Mouse (Mus musculus) kidney, embryonic 15.5 days (tissue): ENCODE measurements at regions not wholly inside any gene's neighbourhood (a gene's known extent, or its start where the extent isn't known, plus 50 kb on each side); places are given as distances from the start of the nearest gene placed in this dataset.

Experiments used
- ATAC-seq: fragments of 200-750 bp; cut with Nextera tagmentation; replicated peaks from 2 replicates; pipeline ENCODE4 v1.8.0; 2017; ENCODE audit warnings: moderate TSS enrichment; ENCODE audit not compliant: low FRiP score
- H3K27ac ChIP-seq: fragments of 300-500 bp; sonication (generic); 2 replicates; pipeline ENCODE4 v1.5.1; 2015; ENCODE audit warnings: mild to moderate bottlenecking, inconsistent platforms
- H3K27me3 ChIP-seq: fragments of 300-500 bp; sonication (generic); 2 replicates; pipeline ENCODE4 v1.6.1; 2015; ENCODE audit warnings: inconsistent platforms
- H3K36me3 ChIP-seq: fragments of 300-500 bp; sonication (generic); 2 replicates; pipeline ENCODE4 v1.6.1; 2015; ENCODE audit warnings: inconsistent platforms
- H3K4me1 ChIP-seq: fragments of 300-500 bp; sonication (generic); 2 replicates; pipeline ENCODE4 v1.6.1; 2015; ENCODE audit warnings: inconsistent platforms
- H3K4me2 ChIP-seq: fragments of 300-500 bp; sonication (generic); 2 replicates; pipeline ENCODE4 v1.6.1; 2015; ENCODE audit warnings: moderate library complexity, mild to moderate bottlenecking, inconsistent platforms
- H3K4me3 ChIP-seq: fragments of 300-500 bp; sonication (generic); replicated peaks from 2 replicates; pipeline ENCODE4 v1.5.1; 2015; ENCODE audit warnings: mild to moderate bottlenecking, inconsistent platforms
- H3K9ac ChIP-seq: fragments of 300-500 bp; sonication (generic); 2 replicates; pipeline ENCODE4 v1.6.1; 2015; ENCODE audit warnings: mild to moderate bottlenecking, inconsistent platforms
- H3K9me3 ChIP-seq: fragments of 300-500 bp; sonication (generic); replicated peaks from 2 replicates; pipeline ENCODE4 v1.6.1; 2016; ENCODE audit warnings: inconsistent platforms
- WGBS: fragments of 180-500 bp; shearing (Covaris S2); methylation state at CpG from one replicate; pipeline ENCODE4 v1.1.7; 2015; ENCODE audit warnings: mixed read lengths; 5-methylcytosine and 5-hydroxymethylcytosine counted together

DNA sequence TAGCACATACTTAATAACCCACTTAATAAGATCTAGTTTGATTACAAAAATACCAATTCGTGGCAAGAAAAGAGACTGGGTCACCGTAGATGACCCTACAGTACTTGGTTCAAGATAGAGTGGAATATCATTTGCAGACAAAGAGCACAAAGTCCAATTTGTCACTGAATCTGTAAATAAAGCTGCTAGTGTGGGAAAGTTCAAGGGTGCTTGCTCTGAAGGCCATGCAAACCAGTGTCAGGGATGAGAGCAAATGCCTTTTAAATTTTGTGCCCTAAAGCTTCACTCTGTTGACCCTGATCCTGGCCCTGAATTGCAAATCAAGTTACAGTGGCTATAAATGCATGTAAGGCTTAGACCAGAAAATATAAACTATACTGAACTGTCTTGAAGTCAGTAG lies 113.1 kb downstream of the Cd55b start:
- Histone ChIP-seq H3K27me3 (no peaks in the 10 kb centered on the region), H3K27ac (no peak overlapping the region), H3K36me3 (no peaks in the 10 kb centered on the region), H3K4me1 (no peaks in the 10 kb centered on the region), H3K4me2 (no peak overlapping the region), H3K9ac (no peak overlapping the region), H3K4me3 (no peak overlapping the region), H3K9me3 (no peaks in the 10 kb centered on the region)
- WGBS: 56% methylated on average over 2 of the region's 2 CpGs
- no peak for ATAC-seq

DNA sequence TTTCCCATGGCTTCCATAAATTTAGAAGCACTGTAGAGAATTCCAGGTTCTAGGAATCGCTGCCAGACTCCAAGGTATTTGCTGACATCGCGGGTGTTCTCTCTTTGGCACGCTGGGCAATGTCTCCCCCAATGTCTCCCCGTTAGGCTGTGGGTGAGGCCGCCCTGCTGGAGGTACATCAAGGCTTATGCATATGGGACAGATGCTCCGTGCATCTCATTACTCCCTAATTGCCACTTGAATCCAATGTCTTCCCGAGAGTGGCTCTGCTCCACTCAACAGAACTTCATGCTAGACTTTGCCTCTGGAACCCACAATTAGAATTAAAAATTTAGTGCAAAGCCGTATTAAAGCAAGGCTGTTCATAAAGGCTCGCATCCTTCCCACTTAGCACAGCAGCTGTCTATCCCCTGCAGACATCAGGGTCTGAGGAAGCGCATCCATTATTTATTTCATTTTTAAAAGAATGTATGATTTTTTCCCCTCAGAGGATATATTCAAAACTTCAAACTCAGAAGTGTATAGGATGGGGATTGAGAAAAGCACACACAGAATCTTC lies 120.9 kb downstream of the Cd55b start:
- no peak overlapping the region for H3K9ac ChIP-seq
- no peaks in the 10 kb centered on the region for H3K36me3 ChIP-seq
- H3K4me2 ChIP-seq: no peak overlapping the region
- peaks cover 10% of the 10 kb centered on the region for H3K4me1 ChIP-seq
- no peak overlapping the region for H3K27ac ChIP-seq
- no peaks in the 10 kb centered on the region for H3K9me3 ChIP-seq
- WGBS: 63% methylated on average over 11 of the region's 11 CpGs
- ATAC-seq: no peak
- H3K27me3 ChIP-seq: no peaks in the 10 kb centered on the region
- H3K4me3 ChIP-seq: no peak overlapping the region

DNA sequence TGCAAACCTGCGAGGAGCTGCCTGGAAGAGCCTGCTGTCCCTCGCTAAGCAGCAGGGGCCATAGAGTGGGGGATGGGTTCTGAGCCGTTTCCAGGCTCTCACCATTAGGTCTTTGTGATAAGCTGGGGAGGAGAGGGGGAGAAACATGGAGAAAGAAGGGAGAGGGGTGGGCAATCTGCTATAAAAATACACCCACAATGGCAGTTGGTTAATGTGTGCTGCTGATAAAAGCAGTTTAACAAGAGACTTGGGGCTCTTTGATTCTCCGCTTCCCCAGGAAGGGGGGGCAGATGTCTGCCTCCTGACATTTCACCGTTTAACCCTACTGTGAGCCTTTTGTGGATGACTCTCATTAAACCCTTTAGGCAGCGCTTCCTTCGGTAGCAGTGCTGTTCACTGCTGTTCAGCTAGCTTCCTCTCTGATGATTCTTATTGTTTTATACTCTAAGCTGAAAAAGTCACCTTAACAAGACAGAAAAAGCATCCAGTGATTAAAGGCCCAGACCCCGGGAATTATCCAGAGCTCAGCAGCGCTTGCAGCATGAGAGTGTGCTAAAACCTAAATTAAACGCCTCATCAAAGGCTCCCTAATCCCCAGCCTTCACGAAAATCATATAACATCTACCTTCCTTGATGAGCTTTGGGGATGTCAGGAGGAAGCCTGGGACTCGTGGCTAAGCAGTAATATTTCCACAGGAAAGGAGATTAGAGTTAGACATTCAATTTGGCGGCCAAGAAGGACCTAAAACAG lies 122.6 kb downstream of the Cd55b start:
- peak; percentile 92 for ATAC-seq
- 0 out of 2 replicates have a peak overlapping the region, but pooled peaks have one; percentile 15 for H3K9ac ChIP-seq
- H3K4me1 ChIP-seq: peaks cover 10% of the 10 kb centered on the region
- H3K27ac ChIP-seq: peak overlapping the region; percentile 54
- no peaks in the 10 kb centered on the region for H3K27me3 ChIP-seq
- WGBS: 13% methylated on average over 13 of the region's 13 CpGs
- H3K9me3 ChIP-seq: no peaks in the 10 kb centered on the region
- peak overlapping the region; percentile 56 for H3K4me2 ChIP-seq
- peak overlapping the region; percentile 20; the same call in 1 of the 2 replicates for H3K4me3 ChIP-seq
- H3K36me3 ChIP-seq: no peaks in the 10 kb centered on the region

DNA sequence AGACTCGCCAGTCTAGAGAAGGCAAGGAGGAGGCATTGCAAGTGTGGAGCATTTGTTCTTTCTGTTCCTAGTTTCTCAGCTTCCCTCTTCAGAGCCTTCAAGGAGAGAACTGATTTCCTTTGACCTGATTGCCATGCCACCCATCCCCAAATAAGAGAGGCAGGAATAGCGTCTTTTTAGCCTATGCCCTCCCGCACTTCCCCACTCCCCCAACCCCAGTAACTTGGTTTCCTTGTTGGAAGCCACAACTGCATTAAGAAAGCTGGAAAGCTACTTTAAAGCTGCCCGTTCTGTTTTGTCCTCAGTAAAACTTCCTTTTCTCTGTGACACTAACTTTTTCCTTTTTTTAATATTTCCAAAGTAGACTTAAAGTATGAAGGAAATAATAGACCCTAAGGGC lies 123.2 kb downstream of the Cd55b start:
- Histone ChIP-seq H3K4me3 (no peak overlapping the region), H3K4me2 (peak overlapping the region; percentile 56)
- ATAC-seq: no peak

DNA sequence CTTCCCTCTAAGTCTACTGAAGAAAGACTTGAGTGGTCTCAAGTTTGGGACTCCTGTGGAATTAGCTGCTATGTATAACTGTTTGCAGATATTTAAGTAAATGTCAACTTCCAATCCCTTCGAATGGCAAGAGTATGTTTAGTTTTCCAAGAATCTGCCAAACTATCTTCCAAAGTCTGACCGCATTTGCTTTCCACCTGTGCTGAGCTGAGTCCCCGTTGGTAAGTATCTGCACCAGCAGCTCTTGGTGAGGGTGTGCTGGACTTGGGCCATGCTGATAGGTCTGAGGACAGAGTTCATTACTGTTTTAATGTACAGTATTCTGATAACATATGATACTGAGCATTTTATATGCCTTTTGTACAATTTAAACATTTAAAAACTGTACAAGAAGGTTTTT lies 123.7 kb downstream of the Cd55b start:
- Histone ChIP-seq H3K9ac (no peak overlapping the region), H3K27ac (no peak overlapping the region), H3K4me1 (peaks cover 10% of the 10 kb centered on the region), H3K9me3 (no peaks in the 10 kb centered on the region), H3K4me2 (no peak overlapping the region), H3K4me3 (no peak overlapping the region), H3K27me3 (no peaks in the 10 kb centered on the region), H3K36me3 (no peaks in the 10 kb centered on the region)
- WGBS: 75% methylated on average over 3 of the region's 3 CpGs
- no peak for ATAC-seq

More for the DNA sequence above, 123.2 kb downstream of the Cd55b start:
- Histone ChIP-seq H3K27me3 (no peaks in the 10 kb centered on the region), H3K27ac (no peak overlapping the region), H3K36me3 (no peaks in the 10 kb centered on the region), H3K4me1 (peaks cover 10% of the 10 kb centered on the region), H3K9me3 (no peaks in the 10 kb centered on the region), H3K9ac (0 out of 2 replicates have a peak overlapping the region, but pooled peaks have one; percentile 15)
- WGBS: 19% methylated on average over 4 of the region's 4 CpGs

DNA sequence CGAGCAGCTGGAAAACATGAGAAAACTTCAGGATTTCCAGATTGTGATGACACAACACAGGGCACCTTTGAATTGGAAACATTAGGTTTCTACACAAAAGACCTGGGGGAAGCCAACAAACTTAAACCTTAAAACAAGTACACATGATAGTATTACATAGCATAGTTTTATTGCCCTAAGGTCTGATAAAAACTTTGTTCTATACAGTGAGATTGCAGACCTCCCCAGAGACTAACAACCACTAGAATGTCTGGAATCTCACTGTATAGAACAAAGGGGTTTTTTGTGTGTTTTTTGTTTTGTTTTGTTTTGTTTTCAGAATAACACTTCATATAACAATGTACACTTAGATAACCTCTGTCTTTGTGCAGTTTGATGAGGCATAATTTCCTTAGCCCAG lies 124.2 kb downstream of the Cd55b start:
- H3K27me3 ChIP-seq: no peaks in the 10 kb centered on the region
- peaks cover 10% of the 10 kb centered on the region for H3K4me1 ChIP-seq
- no peak overlapping the region for H3K9ac ChIP-seq
- H3K27ac ChIP-seq: no peak overlapping the region
- no peaks in the 10 kb centered on the region for H3K36me3 ChIP-seq
- H3K4me2 ChIP-seq: no peak overlapping the region
- no peak for ATAC-seq
- H3K9me3 ChIP-seq: no peaks in the 10 kb centered on the region
- no peak overlapping the region for H3K4me3 ChIP-seq
- 93% methylated on average over 1 of the region's 1 CpGs for WGBS

DNA sequence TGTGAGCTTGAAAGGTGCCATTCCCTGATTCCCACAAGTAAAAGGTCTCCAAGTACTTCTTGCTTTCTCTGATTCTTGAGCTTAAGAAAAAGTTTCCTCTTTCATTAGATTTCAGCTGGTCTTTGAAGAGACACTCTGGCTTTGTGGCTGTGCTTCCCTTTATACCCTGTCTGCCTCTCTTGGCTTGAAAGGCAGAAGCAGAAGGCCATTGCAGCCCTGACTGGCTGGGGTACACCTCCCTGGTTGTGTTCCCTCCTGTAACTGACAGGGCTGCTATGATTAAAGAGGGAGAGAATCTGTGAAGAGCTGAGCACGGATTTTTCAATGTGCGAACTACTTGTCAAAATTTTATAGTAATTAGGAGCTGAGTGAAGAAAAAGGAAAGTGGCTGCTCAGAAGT lies 125.3 kb downstream of the Cd55b start:
- Histone ChIP-seq H3K9me3 (no peaks in the 10 kb centered on the region), H3K9ac (no peak overlapping the region), H3K27ac (no peak overlapping the region), H3K36me3 (no peaks in the 10 kb centered on the region), H3K4me1 (peaks cover 10% of the 10 kb centered on the region), H3K4me2 (no peak overlapping the region), H3K4me3 (no peak overlapping the region), H3K27me3 (no peaks in the 10 kb centered on the region)
- WGBS: 74% methylated on average over 2 of the region's 2 CpGs
- no peak for ATAC-seq

DNA sequence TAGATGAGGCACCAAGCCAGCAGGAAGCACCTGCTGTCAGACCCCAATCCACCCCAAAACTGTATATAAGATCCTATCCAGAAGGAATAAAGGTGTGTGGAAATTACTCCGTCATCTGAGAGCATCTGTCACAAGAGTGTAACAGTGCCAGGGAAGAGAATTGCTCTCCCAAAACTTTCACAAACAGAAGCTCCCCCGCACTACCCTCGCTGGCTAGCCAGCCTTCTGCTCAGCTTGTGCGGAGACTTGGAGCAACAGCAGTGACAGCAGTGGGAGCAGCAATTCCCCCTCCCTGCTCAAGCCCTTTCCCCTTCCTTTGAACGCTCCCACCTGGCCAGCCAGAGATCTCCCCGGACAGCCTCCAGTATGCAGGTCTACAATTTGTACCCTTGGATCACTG lies 136.9 kb downstream of the Cd55b start:
- Histone ChIP-seq H3K36me3 (no peaks in the 10 kb centered on the region), H3K9ac (no peak overlapping the region), H3K9me3 (no peaks in the 10 kb centered on the region), H3K27ac (no peak overlapping the region), H3K27me3 (no peaks in the 10 kb centered on the region), H3K4me2 (no peak overlapping the region), H3K4me1 (no peaks in the 10 kb centered on the region), H3K4me3 (no peak overlapping the region)
- 48% methylated on average over 6 of the region's 6 CpGs for WGBS
- no peak for ATAC-seq

DNA sequence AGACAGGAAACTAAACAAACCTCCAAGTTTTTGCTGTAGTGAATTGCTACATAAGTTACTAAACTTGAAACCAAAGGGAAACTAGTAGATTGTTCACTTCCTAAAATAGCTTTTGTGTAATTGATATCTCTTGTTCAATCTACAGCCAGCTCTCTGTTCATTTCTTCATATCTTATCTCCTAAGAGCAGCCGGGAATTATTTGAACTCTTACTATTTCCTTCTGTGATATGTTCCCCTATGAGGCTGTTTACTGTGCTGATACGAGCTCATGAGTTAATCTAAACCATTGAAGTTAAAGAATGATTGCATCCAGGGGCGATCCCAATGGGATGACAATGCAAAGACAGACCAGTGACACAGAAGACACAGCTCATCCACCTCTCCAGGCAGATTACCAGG lies 140.7 kb downstream of the Cd55b start:
- WGBS: 76% methylated on average over 3 of the region's 3 CpGs
- no peak overlapping the region for H3K4me3 ChIP-seq
- H3K4me1 ChIP-seq: no peaks in the 10 kb centered on the region
- no peaks in the 10 kb centered on the region for H3K36me3 ChIP-seq
- H3K9ac ChIP-seq: no peak overlapping the region
- H3K27ac ChIP-seq: no peak overlapping the region
- no peaks in the 10 kb centered on the region for H3K27me3 ChIP-seq
- no peak for ATAC-seq
- H3K9me3 ChIP-seq: 0 out of 2 replicates have a peak, but pooled peaks cover 3% of the 10 kb centered on the region
- H3K4me2 ChIP-seq: no peak overlapping the region

DNA sequence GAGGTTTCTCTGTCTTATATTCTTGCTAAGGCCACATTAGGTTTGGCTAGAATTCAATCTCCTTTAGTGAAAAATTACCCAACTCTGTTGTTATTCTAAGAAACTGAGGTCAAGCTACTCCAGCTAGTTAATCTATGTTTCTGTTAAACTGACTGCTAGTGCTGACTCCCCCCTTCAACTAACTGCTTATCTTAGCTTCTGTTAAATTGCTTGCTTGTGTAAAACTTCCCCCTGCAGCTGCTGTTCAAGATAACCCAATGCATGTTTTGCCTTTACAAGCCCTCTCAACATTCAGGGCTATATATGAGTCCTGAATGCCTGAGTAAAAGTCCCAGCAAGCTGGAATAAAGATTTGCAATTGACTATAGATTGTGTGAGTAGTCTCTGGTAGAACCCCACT lies 143.6 kb downstream of the Cd55b start:
- Histone ChIP-seq H3K9me3 (0 out of 2 replicates have a peak, but pooled peaks cover 3% of the 10 kb centered on the region), H3K27me3 (no peaks in the 10 kb centered on the region), H3K4me2 (no peak overlapping the region), H3K4me3 (no peak overlapping the region), H3K27ac (no peak overlapping the region), H3K9ac (no peak overlapping the region), H3K36me3 (no peaks in the 10 kb centered on the region), H3K4me1 (peaks cover 2% of the 10 kb centered on the region; the same call in 1 of the 2 replicates)
- ATAC-seq: no peak

DNA sequence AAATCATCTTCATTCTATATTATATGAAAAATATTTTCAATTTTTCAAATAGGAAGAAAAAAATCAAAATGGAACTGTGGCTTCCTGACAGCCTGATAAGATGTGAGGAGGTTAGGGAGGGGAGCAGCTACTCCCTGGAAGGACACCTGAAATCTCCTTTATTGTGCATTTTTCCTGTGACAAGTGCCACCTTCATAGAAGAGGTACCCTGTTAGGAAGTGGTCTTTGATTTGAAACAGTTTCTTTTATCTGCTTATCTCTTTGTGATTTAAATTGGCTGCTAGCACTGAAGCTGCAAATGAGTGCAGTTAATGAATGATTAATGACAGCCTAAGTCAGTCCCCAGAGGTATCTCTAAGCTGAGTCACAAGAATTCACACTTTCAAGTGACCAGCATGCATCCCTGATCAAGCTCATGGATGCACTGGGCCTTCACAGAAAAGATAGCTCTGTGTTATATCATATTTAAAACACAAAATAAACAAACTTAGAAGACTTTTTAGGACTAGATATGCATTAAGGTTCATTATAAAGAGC lies 144.7 kb downstream of the Cd55b start:
- Histone ChIP-seq H3K27ac (no peak overlapping the region), H3K4me2 (no peak overlapping the region), H3K9ac (no peak overlapping the region), H3K9me3 (0 out of 2 replicates have a peak, but pooled peaks cover 3% of the 10 kb centered on the region), H3K4me3 (no peak overlapping the region), H3K27me3 (no peaks in the 10 kb centered on the region), H3K4me1 (peaks cover 2% of the 10 kb centered on the region; the same call in 1 of the 2 replicates), H3K36me3 (no peaks in the 10 kb centered on the region)
- ATAC-seq: no peak

DNA sequence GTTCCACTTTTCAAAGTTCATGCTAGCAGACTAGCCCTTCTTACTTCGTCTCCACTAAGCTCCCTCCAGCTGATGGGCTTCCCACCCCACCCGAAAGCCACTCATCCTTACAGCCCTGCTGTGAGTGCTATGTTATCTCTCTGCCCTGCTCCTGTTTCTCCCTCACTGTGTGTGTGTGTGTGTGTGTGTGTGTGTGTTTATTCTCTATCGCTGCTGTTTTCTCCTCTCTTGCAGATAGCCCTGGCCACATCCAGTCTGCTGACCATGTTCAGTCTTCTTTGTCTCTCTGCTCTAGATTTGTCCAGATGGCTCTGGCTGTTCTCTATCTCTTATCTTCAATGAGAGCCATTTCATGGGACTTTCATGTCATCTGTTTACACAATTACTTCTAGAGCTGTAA lies 145.9 kb downstream of the Cd55b start:
- Histone ChIP-seq H3K9ac (no peak overlapping the region), H3K36me3 (no peaks in the 10 kb centered on the region), H3K27me3 (no peaks in the 10 kb centered on the region), H3K9me3 (0 out of 2 replicates have a peak, but pooled peaks cover 3% of the 10 kb centered on the region), H3K27ac (no peak overlapping the region), H3K4me2 (no peak overlapping the region), H3K4me1 (peaks cover 2% of the 10 kb centered on the region; the same call in 1 of the 2 replicates), H3K4me3 (no peak overlapping the region)
- ATAC-seq: no peak
- 67% methylated on average over 3 of the region's 3 CpGs for WGBS
